Mouse (Mus musculus) spleen, postnatal 36 days (tissue): ENCODE data around the gene Cars2.
A peak's percentile ranks its signal among the peaks of the same experiment; 100 is the strongest.
"Not testable (repeated sequence)": the region's sequence is repeated elsewhere in the genome, so short reads cannot be mapped to it uniquely, and the experiment has no call there.

ENCODE experiments used
- DNase-seq, 2 experiments: peaks; one replicate each; pipeline ENCODE4 v3.0.0; 2022; ENCODE audit warnings: low spot score in 2 of 2, mixed read lengths in 1 of 2

Cars2 gene

DNA sequence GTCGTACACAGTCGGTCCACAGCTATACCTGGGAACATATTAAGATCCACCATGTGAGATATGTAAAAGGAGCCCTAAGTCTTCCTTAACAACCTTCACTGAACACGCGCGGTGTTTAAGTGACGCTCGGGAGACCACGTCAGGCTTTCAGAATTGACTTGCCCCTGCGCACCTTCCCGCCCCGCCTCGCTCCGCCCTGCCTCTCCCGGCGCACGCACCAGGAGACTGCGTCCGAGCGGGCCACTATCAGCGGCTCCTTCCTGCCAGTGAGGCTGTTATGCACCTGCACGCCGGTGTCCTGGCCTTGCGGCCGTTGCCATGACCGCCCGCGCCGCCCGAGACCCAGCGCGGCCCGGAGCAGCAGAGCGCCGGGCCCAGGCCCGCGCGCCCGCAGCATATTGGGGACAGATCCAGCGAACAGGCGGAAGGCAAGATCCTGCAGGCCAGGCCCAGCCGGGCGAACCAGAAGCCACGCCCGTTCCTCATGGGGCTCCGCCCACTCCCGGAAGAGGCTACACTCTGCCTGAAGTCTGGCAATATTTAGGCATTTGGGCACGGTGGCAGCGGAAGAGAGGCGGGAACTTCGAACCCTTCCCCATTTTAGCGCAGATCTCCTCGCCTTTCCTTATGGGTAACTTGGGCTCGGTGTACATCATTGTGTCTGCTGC, at the start of gene Cars2:
Cars2 (minus strand) TSS at position 503 of the 668 bp plus-strand sequence.
- peak; percentile 93 for DNase-seq

DNA sequence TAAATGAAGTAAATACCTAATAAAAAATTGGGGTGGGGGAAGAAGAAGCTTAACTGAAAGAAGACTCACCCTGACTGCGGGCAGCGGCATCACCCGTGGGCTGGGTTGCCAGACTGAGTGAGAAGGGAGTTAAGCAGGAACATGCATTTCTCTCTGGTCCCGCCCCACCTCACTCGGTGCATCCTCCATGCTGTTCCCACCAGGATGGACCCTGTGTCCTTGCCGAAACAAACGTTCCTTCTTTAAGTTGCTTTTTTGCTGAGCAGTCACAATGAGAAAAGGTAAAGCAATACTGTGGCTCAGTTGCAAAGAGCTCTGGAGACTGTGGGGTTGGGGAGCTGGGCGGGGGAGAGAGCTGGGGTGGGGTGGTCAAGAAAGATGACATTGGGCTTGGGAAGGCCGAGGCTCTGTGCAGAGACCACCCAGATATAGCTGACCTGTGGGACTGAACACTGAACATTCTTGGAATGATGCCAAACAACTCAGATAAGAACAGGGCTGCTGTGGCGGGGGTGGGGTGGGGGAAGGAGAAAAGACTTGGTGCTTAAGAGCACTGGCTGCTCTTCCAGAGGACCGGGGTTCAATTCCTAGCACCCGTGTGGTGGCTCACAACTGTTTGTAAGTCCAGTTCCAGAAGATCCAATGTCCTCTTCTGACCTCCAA, 42.8 kb upstream of the Cars2 start:
- no peak for DNase-seq

DNA sequence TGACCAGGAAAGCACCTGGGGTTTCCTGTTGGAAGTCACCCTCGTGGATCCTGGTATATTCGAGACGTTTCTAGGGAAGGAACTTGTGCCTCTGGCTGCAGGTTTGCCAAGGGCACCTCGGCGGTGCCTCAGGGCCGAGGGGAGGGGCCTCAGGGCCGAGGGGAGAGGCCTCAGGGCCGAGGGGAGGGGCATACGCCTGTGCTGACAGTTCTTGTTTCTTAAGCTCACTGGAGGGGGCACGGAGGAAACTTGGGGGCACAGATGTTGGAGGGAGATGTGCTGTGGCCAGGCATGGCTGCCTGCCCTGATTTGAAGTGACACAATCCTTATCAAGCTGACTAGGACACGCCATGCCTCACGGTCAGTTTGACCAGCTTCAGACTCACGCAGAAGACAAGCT, 41.7 kb upstream of the Cars2 start:
- no peak for DNase-seq

DNA sequence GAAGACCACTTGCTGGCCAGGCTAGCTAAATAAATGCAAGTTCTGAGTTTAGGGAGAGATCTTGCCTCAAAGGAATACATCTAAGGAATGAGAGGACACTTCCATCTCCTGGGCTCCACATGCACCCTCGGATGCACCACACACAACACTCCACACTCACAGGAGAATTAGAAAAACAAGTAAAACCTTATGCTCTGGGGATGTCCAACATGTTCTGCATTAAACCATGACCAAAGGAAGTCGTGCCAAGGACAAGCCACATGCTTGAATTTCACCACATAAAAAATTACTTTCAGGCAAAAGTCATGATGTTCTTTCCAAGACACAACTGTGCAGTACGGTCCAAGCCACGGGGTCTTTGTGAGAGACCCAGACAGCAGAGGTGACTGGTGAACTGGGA, 41.3 kb upstream of the Cars2 start:
- DNase-seq, result no peak

DNA sequence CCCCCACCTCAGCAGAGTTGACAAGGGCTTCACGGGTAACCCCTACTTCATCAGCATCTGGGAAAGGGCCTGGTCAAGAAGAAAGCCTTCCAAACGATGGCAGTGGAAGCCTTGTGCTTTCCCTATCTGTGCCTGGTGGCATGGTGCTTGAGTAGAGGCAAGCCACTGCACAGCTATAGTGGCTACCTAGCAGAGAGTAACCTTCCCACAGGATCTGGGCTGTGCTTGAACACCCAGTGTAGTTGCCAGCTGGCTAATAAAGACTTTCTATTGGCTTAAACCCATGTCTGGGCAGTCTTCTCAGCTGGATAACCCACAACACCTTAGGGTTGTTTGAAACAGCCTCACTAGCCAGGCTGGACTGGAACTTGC, 35.8 kb upstream of the Cars2 start:
- no peak for DNase-seq

DNA sequence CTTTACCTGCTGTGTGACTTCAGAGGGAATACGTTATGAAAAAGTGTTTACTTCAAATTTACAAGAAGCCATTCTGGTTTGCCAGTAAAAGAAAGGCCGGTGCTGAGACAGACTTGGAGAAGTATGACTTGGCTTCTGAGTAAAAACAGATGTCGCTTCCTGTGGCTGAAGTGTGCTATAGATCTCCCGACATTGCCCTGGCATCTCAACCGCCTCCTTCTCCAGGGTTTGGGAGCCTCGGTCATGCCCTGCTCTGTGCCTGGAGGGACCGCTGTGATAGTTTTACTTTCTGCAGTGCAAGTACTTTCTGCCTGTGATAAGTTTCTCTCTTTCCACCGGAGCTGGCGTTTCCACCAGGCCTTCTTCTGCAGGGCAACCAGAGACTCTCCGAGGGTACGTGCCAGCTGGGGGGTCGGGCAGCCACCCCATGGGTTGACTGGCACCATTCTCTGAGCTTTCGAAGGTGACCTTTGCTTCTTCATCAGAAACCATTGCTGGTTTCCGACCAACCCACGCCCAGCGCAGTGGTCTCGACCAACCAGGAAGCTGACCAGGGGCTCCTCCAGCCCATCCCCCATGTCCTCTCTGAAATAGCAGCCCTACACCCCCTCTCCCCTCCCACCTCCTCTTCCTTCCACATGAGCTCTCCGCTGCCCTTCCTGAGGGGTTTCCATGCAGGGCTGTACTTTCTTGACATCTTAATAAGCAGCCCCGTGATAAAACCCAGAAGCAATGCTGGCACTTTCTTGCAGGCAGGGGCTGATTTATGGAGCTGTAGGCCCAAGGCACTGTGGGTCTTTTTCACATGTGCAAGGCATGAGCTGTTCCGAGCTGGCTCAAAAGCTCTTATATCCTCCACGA, 35.2 kb upstream of the Cars2 start:
- no peak for DNase-seq

DNA sequence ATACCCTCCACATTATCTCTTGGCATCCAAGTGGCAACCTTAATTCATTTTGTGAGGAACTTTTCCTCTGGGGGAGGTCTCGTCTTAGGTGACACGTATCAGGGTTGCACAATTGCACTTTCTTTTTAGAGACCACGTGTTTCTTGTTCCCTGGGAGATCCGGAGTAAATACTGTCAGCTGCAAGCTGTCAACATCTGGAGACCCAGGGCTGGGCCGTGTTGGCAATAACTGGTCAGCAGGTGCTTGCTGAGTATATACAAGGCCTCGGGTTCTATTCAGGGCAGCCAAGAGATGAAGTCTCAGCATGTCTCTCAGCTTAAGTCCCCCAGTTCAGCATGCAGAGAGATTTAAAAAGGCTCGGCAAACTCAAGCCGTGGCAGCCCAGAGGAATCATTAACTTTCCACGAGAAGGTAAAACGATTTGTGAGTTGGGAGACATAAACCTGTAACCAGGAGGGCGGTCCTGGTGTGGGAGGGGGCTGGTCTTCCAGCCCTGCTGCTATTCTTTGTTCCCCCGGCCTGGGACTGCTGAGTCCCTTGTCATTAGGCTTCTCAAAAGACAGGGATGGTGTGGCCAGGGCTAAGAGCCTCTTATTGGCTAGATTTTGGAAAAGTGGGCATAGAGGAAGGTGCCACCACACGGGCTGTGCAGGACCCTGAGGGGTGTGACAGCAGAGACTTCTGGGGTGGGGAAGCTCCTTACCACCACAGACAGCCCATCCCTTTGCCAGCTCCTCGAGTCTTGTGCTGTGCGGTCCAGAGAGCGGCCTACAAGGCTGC, 25.2 kb upstream of the Cars2 start:
- DNase-seq, result no peak

DNA sequence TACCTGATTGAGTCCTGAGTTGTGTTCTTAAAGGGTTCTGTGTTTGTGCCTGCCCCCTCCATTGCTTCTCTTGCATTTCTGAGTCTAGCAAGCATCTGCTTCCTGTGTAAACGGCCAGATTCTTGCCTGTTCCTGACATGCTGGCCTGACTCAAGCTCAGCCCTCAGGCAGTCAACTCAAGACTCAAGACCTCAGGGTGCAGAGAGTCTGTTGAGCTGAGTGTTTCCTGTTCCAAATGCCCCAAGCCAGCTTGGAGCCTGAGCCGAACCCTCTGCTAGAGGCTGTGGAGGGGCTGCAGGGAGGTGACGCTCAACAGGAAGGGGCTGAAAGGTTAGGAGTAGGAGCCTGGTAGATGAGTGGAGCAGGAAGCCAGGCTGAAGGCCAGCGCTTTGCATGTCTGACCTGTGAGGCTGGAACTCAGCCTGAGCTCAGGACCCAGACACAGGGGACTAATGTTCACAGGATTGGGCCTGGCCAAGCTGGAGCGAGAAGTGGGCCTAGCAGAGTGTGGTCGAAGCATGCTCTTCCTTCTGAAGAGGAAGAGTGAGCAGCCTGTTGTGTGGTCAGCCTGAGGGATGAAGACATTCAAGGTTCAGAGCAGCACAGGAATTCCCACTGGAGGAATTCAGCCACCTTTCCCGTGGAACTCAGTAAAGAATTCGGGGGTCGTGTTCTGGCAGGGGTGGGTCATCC, 24.5 kb upstream of the Cars2 start:
- DNase-seq, result no peak

DNA sequence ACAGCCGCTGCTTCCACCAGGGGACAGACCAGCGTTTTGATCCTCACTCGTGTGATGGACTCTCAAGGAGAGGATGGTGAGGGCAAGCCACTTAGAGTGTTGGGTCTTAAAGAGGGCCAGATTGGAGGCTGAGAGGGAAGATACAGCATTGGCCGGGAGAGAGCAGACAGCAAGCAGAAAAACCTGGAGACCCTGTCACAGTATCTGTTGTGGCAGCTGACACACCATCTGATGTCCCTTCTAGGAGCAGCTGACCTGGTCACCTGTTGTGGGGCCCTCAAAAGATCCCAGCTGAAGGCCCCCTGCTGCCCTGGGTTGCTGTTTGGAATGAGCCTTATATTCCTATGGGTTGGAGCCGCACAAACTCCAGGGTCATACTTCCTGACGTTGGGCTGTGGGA, 21.8 kb upstream of the Cars2 start:
- no peak for DNase-seq

DNA sequence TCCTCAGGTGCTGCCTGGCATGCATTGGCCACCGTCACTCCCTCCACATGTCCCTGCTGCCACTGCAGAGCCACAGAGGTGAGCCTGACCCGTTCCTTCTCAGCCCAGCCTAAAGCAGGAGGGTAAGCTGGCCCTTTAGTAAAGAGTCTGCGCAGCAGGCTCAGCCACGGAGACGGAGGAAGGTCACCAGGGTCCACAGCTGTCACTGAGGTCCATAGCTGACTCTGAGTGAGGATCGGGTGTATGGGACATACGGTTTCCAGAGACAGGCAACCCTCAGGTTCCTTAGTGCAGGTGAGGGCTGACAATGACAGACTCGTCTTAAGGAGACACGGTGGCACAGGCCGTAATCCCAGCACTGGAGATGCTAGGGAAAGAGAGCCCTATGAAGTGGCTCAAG, 21.4 kb upstream of the Cars2 start:
- DNase-seq, result no peak

DNA sequence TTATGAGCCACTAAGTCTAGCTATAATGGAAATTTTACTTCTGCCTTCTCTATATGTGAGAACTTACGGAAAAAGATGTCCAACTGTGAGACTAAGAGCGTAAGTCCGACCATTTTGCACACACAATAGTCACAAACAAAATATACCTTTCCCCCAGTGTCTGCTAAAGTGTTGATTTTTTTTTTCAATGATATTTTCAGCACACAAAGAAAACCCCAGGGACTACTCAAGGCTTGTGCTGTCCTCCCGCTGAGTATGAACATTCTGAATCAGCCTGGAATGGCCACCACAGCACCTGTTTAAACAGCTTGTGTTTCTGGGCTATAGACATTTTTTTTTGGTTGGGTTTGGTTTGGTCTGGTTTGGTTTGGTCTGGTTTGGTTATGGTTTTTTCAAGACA, 20.2 kb upstream of the Cars2 start:
- DNase-seq, result no peak

DNA sequence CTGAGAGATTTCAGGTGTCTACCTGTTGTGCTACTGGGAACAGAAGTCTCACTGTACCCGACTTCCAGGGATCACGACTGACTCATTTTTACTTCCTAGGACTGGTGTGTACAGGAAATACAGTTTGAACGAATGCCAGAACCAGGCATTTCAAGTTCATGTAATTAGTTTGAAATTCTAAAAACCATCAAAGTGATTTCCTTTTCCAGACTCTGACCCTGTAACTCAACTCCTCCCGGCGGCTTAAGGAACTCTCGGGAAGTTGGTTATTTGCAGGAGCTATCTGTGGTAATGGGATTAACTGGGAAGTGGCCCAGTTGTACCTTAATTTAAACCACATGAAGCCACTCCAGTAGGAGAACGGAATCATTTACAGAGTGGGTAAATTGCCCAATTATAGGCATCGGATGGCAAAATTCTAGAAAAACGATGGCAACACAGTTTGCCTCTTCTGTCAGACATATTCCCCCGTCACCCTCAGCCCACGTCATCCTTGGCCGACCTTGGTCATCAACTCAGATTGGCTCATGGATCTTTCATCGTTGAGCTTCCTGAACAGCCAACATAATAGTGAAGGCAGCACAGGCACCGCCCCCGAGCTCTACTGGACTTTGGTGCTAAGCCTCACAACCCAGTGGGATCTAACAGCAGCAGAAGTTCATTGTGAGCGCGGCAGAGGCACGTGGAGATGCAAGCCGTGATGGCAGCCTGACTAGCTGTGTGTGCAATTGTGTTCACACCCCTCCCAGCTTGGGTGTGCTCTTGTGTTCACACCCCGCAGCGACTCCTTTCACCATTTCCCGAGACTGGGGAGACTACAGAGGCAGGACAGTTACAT, 18.9 kb upstream of the Cars2 start:
- no peak for DNase-seq

DNA sequence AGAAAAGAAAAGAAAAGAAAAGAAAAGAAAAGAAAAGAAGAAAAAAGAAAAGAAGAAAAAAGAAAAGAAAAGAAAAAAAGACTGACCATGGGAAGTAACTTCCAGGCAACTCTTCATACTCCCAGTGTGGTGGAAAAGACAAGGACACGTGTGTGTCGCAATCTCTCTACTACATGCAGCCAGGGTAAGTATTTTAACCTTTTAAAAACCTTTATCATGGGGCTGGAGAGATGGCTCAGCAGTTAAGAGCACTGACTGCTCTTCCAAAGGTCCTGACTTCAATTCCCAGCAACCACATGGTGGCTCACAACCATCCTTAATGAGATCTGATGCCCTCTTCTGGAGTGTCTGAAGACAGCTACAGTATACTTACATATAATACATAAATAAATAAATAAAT, 17.6 kb upstream of the Cars2 start:
- not testable (repeated sequence) for DNase-seq

DNA sequence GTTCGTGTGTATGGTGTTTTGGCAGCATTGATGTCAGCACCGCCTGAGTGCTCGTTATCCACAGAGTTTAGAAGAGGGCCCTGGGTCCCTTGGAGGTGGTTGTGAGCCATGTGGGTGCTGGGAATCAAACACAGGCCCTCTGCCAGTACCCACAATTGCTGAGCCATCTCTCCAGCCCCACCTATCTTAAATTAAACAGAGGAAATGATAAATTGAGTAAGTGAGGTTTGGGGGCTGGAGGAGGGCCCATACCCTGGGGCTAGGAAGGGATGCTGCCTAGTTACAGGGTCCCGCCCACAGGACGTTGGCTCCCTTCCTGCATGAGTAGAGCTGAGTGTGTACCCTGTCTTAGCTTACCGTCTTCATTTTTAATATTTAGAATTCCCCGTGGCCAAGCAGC, 14.1 kb upstream of the Cars2 start:
- DNase-seq, result no peak

DNA sequence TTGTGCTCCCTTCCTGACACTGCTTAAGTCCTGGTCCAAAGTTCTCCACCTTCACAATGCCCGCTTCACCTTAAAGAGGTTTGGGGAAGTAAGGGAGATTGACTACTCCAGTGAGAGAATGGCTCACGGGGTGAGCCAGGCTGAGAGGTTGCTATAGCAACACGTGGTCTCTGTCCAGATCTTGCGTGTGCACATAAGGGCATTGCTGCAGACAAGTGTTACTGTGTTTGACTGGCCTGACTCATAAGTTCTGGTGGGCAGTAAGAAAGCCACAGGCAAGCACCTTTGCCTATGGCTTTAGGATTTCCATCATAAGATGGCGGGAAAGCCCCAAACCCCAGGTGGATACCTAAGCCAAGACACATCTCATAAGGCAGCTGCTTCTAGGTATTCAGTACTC, 13.7 kb upstream of the Cars2 start:
- no peak for DNase-seq

DNA sequence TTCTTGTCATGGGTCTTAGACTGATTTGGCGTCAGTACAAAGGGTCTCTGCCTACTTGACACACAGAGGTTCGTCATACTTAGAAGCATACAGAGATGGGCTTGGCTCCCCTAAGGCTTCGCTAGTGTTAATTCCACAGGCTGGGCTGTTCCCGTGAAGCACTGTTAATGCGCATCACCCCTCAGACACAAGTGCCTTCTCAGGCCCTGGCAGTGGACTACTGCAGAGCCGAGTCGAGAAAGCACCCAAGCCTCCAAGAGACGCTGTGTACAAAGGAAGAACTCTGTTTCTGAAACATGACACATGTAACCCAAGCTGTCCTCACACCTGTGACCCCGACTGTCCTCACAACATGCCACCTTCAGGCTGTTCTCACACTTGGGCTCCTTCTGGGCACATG, 9.6 kb upstream of the Cars2 start:
- no peak for DNase-seq

DNA sequence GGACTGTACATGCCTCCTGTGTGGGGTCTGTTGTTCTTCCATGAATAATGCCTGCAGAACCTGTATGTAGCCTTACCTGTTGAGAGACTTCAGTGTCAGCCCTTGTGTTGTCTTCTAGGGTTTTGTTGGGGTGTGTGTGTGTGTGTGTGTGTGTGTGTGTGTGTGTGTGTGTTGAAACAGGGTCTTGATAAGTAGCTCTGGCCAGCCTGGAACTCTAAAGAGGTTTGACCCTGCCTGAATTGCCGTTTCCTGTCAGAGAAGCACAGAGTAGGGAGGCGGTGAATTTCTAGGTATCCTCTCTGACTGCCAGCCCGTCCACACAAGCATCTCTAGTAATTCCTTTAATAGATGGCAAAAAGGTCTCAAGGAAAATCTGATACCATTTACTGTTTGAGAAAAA, 8.9 kb upstream of the Cars2 start:
- no peak for DNase-seq

DNA sequence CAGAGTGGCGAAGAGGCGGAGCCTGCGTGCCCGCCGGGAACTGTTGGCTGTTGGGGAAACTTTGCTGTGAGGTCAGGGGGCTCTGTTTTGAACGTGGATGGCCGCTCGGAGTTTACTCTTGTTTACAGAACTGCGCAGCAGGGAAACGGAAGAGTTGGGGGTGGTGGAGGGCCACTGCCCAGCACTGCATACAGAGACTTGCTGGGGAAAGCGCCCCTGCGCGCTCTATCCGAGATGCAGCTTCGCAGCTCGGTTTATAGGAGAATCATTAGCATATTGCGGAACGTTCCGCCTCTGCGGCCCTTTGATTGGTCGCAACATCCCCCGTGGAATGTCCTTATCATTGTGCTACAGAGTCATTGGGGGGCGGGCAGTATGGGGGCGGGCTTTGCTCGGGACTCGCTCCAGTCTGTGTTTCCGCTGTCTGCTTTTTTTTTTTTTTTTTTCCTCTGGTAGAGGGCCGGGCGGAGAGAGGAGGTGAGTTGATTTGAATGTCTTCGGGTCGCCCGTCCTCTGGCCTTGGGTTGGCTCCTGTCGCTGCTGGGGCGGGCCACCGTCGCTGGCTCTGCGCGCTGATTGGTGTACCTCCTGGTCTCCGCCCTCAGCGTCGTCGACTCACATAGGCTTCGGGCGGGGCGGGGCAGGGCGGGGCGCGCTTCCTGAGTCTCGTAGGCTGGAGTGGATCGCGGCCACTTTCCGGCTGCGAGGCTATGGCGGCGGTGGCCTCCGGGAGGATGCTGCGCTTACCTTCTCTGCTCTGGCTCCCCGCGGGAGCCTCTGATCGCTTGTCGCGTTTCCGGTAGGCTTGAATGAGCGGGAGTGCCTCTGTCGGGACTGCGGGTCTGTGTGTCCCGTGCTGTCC, 7.4 kb upstream of the Cars2 start:
- DNase-seq, result peak; percentile 97 to 98

DNA sequence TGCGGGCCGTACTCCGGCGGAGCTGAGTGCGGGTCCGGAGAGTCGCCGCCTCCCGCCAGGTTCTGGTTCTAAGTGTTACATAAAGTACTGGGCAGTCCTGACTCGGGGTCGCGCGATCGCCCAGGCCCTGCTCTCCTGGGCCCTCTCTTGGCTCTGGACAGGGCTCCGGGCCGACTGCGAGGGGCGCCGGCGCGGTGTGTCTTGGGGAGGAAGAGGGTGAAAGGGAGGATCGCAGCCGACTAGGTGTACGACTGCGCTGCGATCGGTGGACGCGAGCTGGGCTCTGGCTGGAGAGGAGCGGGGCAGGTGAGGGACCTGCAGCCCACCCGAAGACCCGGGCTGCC, 6.8 kb upstream of the Cars2 start:
- no peak for DNase-seq
